Mouse (Mus musculus): ENCODE results near the gene Scg5.

Scg5 gene

DNA sequence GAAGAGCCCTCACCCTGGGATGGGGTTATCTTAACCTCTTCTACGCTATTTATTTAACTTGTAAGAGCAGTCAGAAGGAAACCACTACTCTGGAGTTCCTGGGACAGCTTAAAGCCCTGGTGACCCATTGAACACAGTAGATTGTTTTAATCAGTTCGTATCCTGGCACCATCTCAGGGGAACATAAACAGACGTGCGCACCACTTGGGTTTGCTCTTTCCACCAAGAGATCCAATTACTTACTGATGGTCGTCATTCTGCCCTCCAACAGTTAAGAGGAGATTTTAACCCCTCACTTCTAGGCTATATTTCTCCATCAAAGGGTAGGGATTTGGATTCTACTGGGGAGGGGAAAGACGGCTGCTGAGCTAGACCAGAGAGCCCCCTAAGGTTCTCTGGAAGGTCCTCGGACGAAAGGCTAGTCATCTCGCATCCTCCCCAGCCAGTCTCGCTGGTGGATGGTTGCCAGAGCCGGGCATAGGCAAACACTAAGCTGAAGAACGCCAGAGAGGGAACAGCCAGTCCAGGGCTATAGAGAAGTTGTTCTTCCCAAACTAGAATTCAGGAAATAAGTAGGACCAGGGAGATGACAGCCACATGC is 71.9 kb downstream of the Scg5 start:
- in situ Hi-C loops (cut with MboI), result no loop called here

DNA sequence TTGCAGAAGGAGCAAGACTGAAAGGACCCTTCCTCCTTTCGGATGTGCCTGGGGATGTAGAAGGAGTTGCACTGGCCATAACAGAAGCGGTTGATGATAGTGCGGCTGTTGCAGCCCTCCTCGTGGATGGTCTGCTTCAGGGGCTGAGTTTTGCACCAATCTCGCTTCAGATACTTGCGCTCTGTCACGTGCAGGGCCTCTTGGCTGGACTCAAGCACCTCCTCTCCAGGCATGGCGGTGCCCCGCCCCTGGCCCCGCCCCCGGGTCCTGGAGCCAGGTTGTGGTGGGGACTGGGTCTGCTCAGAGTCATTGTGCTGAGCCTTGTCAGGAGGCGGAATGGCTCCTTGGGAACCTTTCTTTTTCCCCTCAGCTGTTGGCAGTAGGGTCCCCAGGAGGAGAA is 79.2 kb downstream of the Scg5 start:
- in situ Hi-C loops (cut with MboI), result no loop called here

DNA sequence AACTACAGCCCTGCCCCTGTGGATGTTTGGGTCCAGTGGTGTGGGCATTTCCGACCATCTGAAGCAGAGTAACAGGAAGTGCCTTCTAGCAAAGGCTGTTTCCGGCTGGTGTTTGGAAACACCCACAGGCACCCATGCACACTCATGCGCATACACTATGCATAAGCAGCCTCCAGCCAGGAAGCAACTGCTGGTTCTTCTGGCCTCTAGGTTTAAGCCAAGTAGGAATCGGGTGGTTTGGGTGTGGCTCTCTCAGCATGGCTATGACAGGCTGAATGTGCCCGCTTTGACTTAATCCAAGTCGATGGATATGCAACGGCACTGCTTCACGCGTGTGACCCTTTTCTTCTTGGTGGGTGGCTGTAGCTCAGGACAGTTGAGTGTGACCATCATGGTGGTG is 79.6 kb downstream of the Scg5 start:
- in situ Hi-C loops (cut with MboI), result no loop called here

DNA sequence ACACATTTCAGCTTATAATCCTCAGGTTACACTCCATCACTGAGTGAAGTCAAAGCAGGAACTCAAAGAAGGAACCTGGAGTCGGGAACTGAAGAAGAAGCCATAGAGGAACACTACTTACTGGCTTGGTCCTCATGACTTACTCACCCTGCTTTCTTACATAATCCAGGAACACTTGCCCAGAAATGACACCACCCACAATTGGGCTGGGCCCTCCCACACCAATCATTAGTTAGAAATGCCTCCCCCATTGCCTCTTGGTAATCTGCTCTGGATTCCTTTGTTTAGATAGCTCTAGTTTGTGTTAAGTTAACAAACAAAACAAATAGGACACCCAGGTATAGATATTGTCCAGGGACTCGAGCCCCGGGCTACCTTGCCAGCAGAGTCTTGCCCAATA is 100.3 kb downstream of the Scg5 start:
- in situ Hi-C loops (cut with MboI), result no loop called here
